Mouse (Mus musculus): ENCODE data around the gene Tmco3. TPM values are rescaled to one million over a fixed set of nuclear protein-coding genes. Genes with fewer than 3 reads are reported as not detected.

Tmco3 gene
- 10 to 100 TPM; 41.4 to 45.0 TPM for total RNA-seq (2021)

DNA sequence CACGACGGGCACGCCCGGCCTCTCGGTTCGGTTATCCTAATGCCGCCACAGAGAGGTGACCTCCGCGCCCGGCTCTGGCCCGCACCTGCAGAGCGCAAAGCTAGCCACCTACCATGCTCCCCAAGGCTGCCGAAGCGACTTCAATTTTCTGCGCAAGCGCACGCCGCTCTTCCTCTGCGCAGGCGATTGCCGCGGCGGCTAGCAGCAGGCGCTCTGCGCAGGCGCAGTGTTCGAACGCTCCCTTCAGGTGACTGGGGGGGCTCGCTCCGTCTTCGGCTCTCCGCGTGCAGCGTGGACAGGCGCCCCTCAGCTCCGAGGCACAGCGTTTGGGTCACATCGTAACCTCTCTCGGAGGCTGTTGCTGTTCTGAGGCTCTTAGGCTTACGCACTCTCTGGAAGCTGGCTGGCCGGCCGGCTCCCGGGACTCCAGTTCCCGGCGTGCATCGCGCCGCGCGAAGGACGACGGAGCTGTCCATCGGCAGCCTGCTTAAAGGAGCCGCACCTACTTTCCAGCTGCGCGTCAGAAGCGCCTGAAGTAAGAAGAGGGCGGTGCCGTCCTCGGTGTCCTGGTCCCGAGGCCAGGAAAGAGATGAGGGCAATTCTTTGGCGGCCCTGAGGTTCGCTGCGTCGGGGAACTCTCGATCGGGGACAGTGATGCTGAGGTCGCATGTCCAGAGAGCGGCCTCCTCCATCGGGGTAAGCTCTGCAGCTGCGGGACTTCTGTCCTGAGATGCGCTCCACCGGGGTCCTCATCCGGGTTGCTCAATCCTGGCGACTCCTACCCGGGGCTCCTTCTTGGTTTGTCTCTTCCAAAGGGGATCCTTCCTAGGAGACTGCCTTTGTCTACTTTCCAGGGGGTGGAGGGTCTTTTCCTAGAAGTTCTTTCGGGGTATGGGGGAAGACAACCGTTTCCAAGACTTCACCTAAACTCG, at the start of gene Tmco3, which contains the start of gene Dcun1d2:
Gene Tmco3, plus strand, starts transcription at position 499 of the 932 bp plus-strand sequence.
Gene Dcun1d2, minus strand, starts transcription at position 440 of the 932 bp plus-strand sequence.
- DNase-seq: peak; percentile 95 to 96

GRCm38 (mm10) chr8:13240055-13240454, 47.9 kb upstream of the Tmco3 start:
- DNase-seq: no peak

- no peak for DNase-seq
Observed at GRCm38 (mm10) chr8:13240691-13241090, 47.3 kb upstream of the Tmco3 start.

- DNase-seq: no peak
Observed at GRCm38 (mm10) chr8:13242985-13243870, 44.8 kb upstream of the Tmco3 start.

DNA sequence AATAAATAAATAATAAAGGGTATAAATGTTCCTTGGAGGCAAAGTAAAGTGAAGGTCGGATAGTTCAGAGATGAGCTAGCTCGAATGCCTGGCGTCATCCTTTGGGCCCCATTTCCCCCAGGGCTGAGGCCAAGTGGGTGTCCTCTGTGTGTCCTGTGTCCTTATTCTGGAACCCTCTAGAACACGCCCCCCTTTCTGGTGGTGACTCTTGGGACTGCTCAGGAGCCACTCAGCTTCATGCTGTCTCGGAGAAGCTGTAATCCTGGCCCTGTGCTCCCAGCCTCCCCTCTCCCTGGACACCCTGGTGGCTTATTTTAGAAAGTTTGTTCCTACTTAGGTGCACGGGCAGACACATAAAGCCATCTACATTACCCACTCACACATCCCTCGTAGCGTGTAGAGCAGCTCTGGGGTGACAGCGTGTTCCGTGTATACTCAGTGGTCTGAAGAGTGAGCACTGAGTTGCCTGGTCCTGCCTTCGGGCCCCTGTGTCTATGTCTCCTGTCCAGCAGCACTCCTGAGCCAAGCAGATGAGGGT, 43.6 kb upstream of the Tmco3 start:
- DNase-seq: no peak

GRCm38 (mm10) chr8:13252837-13253236, 35.2 kb upstream of the Tmco3 start:
- no peak for DNase-seq

DNA sequence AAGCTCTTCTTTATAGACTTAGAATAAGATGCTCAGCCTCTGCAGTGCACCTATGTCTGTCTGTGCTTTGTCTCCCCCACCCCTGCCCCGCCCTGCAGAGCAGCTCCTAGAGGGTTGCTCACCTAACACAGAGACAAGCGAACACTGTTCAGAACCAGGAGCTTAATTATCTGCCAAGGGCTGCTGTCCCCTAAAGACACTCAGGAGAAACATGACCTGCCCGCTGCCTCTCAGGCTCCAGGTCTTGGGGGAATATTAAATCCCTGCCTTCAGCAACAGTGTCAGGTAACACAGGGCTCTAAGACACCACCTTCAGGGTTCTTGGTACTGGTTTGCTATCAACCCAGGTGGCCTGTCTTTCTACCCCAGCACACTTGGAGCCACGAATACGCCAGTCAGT, 34.6 kb upstream of the Tmco3 start:
- no peak for DNase-seq

DNA sequence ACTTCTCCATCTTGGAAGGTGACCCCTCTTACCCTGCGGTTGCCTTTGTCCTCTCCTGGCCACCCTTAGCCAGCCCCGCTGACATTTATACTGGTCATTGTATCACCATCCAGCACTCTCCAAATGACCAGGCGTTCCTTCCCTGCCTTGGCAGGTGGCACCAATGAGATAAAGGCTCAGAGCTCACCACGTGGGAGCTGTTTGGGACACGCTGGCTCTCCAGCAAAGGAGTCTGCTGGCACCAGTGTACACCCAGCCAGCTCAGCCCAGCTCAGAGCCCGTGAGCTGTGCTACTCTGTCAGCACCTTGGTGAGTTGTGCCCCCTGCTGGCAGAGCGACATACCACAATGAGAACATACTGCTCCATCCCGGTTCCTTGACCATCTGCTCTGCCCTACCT, 34.0 kb upstream of the Tmco3 start, which contains the start of gene Adprhl1:
Gene Adprhl1, minus strand, starts transcription at position 144 of the 400 bp plus-strand sequence.
- DNase-seq: peak; percentile 67 to 75

DNA sequence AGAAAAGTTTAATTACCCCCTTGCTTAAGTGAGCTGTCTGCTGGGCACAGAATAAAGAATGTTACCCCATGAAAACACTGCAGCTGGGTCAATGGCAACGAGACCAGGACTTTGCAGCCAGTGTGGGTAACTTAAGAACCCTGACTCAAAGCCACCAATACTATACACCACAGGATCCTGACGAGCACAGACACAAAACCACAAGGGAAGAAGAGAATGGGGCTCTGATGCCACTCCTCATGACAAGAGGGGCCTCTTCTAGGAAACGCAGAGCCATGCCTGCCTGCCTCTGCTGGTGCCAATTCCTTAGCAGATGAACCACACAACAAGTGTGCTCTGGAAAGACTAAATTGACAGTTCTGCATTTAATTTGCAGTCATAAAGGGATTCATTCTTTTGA, 24.6 kb upstream of the Tmco3 start:
- no peak for DNase-seq

- no peak for DNase-seq
Observed at GRCm38 (mm10) chr8:13267566-13267965, 20.4 kb upstream of the Tmco3 start.

DNA sequence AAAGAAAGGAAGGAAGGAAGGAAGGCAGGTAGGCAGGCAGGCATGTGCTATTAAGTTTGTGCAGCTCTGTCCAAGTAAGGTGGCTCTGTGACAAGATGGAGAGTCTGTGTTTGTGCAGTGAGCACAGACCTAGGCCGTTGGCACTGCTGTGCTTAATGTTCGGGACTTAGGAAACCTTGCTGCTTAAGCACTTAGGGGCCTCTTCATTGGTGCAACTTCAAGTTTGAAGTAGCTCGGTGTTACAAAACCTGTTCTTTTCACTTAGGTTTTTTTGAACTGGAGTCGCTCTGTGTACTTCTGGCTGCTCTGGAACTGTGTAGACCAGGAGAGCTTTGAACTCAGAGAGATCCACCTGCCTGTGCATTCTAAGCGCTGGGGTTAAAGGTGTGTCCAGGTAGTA, 15.2 kb upstream of the Tmco3 start:
- no peak for DNase-seq

DNA sequence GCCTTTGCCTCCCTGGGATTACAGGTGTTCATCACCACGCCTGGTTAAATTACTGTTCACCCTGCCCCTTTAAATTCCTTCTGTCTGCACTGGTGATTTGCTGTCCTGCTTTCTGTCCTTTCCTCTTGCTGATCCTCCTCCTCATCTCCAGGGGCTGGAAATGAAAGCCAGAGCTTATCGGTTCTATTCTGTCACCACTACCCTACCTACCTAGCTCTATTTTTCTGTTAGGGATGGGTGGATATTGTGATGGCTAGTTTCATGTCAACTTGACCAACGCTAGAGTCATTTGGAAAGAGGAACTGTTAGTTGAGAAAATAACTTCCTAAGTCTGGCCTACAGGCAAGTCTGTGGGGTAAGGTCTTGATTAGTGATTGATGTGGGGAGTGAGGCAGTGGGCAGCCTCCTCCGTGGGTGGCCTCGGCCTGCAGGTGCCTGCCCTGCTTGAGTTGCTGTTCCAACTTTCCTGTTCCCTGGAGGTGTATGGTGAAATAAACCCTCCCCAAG, 11.0 kb upstream of the Tmco3 start:
- no peak for DNase-seq

DNA sequence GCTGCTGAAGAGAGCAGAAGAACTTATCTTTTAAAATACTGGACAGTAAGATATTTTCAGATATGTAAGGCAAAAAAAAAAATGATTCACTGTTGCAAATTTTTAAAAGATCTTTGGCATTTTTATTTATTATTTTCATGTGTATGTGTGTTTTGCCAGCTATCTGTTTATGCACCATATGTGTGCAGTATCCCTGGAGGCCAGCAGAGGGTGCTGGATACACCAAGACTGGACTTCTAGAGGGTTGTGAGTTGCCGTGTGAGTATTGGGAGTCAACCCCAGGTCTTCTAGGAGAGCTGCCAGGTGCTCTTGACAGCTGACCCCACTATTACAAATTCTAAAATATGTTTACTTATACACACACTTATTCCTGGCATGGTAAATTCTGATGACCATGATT, 4.8 kb upstream of the Tmco3 start:
- DNase-seq: no peak

- DNase-seq: peak in 1 of 2 experiments; percentile 84
Observed at GRCm38 (mm10) chr8:13287304-13287691, 692 bp upstream of the Tmco3 start.

- DNase-seq: no peak
Observed at GRCm38 (mm10) chr8:13288646-13289045, 656 bp downstream of the Tmco3 start.

DNA sequence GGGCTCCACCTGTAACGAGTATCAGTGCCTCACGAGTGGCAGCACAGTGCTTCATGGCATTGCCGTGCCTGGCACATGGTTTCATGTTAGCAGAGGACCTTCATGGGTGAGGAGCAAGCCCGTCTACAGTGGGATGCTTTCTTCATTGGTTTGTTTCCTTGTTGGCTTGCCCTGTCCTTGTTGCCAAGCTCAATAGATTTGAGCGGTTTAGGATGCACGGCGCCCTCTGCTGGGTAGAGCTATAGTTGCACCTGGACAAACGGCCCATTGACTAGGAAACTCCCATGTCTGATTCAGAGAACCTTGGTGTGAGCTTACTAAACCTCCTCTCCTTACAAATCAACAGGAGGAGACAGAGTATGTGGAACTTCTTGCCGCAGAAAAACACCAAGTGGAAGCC, 4.4 kb downstream of the Tmco3 start:
- peak; percentile 69 for DNase-seq

DNA sequence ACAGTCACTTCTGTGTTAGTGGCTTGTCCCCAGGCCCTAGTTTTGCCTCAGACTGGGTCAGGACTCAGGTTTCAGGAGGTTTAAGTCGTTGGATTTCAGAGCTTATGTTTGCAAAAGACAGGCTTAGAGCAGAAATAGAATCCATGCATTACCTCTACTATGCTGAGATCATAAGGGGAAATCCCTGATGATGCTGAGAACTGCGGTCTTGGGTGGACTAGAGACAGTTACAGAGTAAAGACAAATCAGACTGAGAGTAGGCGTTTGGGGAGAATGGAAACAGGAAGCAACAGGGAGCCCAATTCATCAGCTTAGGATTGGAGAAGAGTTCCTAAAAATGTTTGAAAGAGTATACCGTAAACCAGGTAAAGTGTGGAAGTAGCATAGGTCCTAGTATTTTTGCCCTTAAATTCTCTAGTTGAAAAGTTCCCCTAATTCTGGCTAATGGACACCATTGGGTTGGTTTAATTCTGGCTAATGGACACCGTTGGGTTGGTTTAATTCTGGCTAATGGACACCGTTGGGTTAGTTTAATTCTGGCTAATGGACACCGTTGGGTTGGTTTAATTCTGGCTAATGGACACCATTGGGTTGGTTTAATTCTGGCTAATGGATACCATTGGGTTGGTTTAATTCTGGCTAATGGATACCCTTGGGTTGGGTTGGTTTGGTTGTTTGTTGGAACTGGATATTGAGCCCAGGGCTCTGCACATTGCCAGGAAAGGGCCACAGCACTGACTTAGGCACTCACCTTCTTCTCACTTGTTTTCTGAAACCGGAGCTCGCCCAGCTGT, 5.9 kb downstream of the Tmco3 start:
- no peak for DNase-seq

DNA sequence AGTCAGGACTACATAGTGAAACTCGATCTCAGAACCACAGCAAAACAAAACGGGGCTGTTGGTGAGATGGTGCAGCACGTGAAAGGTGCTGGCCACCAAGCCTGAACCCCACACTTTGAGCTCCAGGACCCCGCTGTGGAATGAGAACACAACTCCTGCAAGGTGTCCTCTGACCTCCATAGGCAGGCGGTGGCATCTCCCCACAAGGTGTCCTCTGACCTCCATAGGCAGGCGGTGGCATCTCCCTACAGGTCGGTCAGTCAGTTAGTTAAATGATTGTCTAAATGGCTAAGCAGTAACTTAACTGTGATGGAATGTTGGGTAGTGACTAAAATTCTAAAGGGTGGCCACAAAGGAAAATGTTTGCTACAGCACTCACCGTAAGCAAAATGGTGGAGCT, 11.6 kb downstream of the Tmco3 start:
- no peak for DNase-seq

DNA sequence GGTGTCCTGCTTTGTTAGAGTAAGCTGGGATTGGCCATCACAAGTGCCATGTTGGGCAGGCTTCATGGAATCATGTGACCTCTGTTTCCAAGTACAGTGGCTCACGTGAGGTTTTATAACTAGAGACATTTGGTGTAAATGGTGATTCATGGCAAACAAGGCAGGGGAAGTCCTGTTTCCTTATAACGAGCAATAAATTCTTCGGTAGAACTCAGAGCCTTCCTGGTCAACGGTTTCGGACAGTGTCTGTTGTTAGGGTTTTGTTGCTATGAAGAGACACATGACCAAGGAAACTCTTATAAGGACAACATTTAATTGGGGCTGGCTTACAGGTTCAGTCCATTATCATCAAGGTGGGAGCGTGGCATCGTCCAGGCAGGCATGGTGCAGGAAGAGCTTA, 13.0 kb downstream of the Tmco3 start:
- DNase-seq: no peak

DNA sequence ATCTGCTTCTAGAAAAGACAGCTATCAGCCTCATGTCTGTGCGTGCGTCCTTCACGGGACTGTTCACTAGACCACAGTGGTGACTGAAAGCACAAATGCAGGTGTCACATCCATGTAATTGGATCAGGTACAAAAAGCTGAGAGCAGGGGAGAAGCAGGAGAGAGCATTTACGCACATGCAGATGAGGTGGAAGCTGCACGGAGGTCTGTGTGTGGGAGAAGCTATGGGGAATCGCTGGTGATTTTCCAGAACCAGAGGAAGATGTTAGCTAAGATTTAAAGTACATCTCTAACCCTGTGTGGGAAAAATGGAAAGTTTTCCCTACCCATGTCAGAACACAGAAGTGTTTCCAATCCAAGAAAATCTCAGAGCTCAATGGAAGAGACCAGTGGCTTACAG, 17.5 kb downstream of the Tmco3 start:
- peak in 1 of 2 experiments; percentile 4 for DNase-seq

GRCm38 (mm10) chr8:13305884-13306283, 17.9 kb downstream of the Tmco3 start:
- DNase-seq: no peak

Data from layer of hippocampus, postnatal 36 days (tissue).